Mouse (Mus musculus): Measurements from ENCODE around the gene Olfr613. TPM values are rescaled to one million over a fixed set of nuclear protein-coding genes. Genes with fewer than 3 reads are reported as not detected.

The Olfr613 gene
- polyA plus RNA-seq (2014; fragmentation: Illumina TruSeq; extraction: RNeasy Lipid Tissue Mini Kit (QIAGEN cat#74804); ENCODE audit: low read depth, low replicate concordance), result not detected

DNA sequence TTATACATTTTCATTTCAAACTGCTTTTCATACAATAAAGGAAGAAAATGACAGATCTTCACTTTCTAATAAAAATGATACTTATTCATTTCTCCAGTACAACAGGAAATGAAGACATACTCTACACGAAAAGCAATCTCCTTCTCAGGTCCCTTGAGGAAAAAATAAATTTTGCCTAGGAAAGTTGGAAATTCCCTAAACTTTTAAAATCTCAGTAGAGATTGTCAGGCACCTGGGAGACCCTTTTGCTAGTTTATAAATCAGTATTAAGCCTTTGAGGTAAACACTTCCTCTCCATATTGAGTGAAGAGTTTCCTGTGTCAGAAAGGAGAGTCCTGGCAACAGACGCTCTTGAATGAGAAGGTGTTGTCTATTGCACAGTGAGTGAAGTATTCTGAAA is at the start of gene Olfr613:
Olfr613 (plus strand) TSS at position 301 of the 400 bp plus-strand sequence.

DNA sequence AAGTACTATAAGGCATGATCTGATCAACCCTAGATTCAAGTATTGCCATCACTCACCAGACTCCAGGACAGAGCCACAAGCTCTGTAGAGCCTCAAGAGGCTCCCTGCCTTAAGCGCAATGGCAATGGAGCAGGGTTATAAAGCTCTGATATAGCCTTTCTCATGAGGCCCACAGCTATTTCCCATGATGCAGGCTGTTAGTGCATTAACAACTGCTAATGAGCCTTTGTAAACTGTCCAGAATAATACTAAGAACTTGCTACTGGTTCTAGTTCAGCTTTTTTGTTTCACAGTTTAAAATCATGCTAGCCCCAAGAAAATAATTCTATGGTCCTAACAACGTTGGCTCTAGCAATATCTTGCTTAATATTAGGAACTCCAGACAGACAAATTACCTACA is 35.9 kb upstream of the Olfr613 start, which contains the start of gene Olfr610:
Olfr610 (minus strand) TSS at position 101 of the 400 bp plus-strand sequence.

DNA sequence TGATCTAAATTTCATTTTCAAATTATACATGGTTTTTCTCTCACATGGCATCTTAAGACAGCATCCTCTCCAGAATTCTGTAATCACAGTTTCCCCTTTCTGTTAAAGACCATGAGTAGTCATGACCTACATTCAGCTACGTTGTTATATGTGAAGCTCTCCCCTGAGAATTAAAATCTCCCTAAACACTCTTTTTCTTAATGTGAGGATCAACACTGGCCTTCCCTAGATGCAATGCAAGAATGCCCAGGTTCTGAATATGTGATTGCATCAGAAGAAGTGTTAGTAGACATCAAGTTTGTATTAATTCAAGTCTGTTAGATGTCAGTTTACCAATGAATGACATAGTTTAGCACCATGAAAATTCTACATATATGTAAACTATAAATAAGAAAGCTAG is 27.1 kb upstream of the Olfr613 start, which contains the start of gene Olfr611:
Olfr611 (minus strand) TSS at position 101 of the 400 bp plus-strand sequence.

DNA sequence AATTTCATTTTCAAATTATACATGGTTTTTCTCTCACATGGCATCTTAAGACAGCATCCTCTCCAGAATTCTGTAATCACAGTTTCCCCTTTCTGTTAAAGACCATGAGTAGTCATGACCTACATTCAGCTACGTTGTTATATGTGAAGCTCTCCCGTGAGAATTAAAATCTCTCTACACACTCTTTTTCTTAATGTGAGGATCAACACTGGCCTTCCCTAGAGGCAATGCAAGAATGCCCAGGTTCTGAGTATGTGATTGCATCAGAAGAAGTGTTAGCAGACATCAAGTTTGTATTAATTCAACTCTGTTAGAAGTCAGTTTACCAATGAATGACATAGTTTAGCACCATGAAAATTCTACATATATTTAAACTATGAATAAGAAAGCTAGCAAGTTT is 5.3 kb upstream of the Olfr613 start, which contains the start of gene Olfr612:
Olfr612 (minus strand) TSS at position 101 of the 400 bp plus-strand sequence.

DNA sequence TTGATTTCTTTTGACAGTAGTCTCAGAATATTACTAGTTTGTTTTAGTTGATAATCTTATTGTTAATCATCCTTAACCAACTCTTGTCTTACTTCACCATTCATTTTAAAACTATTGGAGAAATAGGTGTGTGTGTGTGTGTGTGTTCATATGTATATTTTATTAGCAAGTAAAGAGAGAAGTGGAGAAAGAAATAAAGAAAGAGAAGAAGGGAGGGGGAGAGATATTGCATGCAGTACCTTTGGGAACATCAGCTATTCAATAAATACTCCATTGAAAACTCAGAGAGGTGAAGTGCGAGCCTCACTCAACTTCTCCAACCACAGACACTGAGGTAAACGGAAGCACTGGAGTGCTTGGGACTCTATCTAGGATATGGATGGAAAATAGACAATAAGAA is 7.9 kb downstream of the Olfr613 start, which contains the start of gene Olfr615:
Olfr615 (plus strand) TSS at position 301 of the 400 bp plus-strand sequence.

DNA sequence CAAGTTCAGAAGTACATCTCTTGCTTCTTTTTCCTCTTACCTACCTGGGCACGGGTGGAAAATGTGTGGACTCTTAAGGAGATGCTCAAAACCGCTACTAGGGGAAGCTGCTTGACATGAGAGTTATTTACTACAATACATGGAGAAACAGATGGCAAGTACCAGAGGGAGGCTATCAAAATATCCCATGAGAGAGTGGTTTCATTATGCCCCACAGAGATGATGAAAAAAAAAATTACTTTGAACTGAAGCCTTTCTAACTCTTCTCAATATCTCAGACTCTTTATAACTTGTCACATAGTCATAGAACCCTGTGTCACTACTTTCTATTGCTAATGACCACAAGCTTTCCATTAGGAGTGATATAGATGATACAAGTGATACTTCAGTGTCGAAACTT is 21.2 kb downstream of the Olfr613 start, which contains the start of gene Olfr616:
Olfr616 (minus strand) TSS at position 101 of the 400 bp plus-strand sequence.

DNA sequence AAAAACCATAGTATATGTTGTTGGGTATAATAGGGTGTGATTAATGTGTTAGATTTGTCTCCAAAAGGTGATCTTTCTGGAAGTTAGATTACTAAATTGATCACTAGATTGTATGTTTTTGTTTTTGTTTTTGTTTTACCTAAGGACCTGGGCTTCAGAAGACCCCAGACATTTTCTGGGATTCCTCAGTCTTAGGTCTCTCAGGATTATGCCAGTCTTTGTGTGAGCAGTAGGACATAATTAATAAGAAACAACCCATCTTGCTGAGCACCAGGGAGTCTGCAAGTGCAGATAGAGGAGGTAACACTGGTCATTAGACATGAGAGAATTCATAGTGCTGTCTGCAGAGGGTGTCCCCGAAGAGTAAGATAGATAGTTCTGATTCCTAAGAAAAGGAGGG is 24.9 kb downstream of the Olfr613 start, which contains the start of gene Olfr617:
Olfr617 (plus strand) TSS at position 301 of the 400 bp plus-strand sequence.

DNA sequence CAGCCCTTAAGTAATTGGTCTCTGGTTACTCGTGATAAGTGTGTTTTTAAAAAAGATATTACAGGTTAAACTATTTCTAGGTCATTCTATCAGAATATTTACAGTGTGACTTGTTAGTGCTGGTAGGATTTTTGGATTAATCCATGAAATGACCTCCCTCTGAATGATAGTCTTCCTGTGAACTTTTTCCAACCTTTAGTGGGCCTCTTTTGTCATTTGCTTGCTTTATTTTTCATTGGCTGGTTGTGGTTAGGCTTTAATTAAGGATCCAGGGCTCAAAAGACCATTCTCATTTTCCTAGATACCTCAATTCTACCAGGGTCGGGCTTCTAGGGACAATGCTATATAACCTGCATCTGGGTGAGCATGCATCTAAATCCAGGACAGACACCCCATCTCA is 41.9 kb downstream of the Olfr613 start, which contains the start of gene Olfr618:
Olfr618 (plus strand) TSS at position 301 of the 400 bp plus-strand sequence.

DNA sequence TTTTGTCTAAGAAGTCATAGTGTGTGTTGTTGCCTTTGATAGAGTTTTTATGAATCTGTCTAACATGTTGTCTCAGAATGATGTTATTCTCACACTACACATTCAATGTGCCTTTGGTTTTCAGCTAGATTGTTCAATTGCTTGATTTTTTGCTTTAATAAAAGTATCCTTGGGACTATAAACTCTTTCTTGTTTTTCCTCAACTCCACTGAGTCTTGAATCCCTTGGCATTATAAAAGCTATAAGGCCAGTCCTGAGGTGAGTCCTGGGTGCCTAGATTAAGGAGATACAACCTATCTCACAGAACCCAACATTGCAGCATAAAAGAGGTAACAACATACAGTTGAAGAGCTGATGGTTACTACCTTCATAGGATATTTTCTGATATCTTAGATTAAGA is 52.4 kb downstream of the Olfr613 start, which contains the start of gene Olfr619:
Olfr619 (plus strand) TSS at position 301 of the 400 bp plus-strand sequence.

Other genes with a start within 250 kb of the Olfr613 start
- not detected for gene Olfr596, start 242.4 kb upstream of the Olfr613 start, polyA plus RNA-seq (2014; fragmentation: Illumina TruSeq; extraction: RNeasy Lipid Tissue Mini Kit (QIAGEN cat#74804); ENCODE audit: low read depth, low replicate concordance)
- not detected for gene Olfr597, start 231.8 kb upstream of the Olfr613 start, polyA plus RNA-seq (2014; fragmentation: Illumina TruSeq; extraction: RNeasy Lipid Tissue Mini Kit (QIAGEN cat#74804); ENCODE audit: low read depth, low replicate concordance)
- not detected for gene Olfr598, start 224.5 kb upstream of the Olfr613 start, polyA plus RNA-seq (2014; fragmentation: Illumina TruSeq; extraction: RNeasy Lipid Tissue Mini Kit (QIAGEN cat#74804); ENCODE audit: low read depth, low replicate concordance)
- not detected for gene Olfr599, start 212.2 kb upstream of the Olfr613 start, polyA plus RNA-seq (2014; fragmentation: Illumina TruSeq; extraction: RNeasy Lipid Tissue Mini Kit (QIAGEN cat#74804); ENCODE audit: low read depth, low replicate concordance)
- not detected for gene Olfr600, start 198.4 kb upstream of the Olfr613 start, polyA plus RNA-seq (2014; fragmentation: Illumina TruSeq; extraction: RNeasy Lipid Tissue Mini Kit (QIAGEN cat#74804); ENCODE audit: low read depth, low replicate concordance)
- gene Olfr601, start 185.4 kb upstream of the Olfr613 start, polyA plus RNA-seq (2014; fragmentation: Illumina TruSeq; extraction: RNeasy Lipid Tissue Mini Kit (QIAGEN cat#74804); ENCODE audit: low read depth, low replicate concordance), result not detected
- gene Olfr603, start 161.9 kb upstream of the Olfr613 start, polyA plus RNA-seq (2014; fragmentation: Illumina TruSeq; extraction: RNeasy Lipid Tissue Mini Kit (QIAGEN cat#74804); ENCODE audit: low read depth, low replicate concordance), result not detected
- gene Usp17lc, start 133.0 kb upstream of the Olfr613 start, polyA plus RNA-seq (2014; fragmentation: Illumina TruSeq; extraction: RNeasy Lipid Tissue Mini Kit (QIAGEN cat#74804); ENCODE audit: low read depth, low replicate concordance), result not detected
- not detected for gene Olfr605, start 102.6 kb upstream of the Olfr613 start, polyA plus RNA-seq (2014; fragmentation: Illumina TruSeq; extraction: RNeasy Lipid Tissue Mini Kit (QIAGEN cat#74804); ENCODE audit: low read depth, low replicate concordance)
- not detected for gene Olfr606, start 99.0 kb upstream of the Olfr613 start, polyA plus RNA-seq (2014; fragmentation: Illumina TruSeq; extraction: RNeasy Lipid Tissue Mini Kit (QIAGEN cat#74804); ENCODE audit: low read depth, low replicate concordance)
- gene Olfr607, start 83.9 kb upstream of the Olfr613 start, polyA plus RNA-seq (2014; fragmentation: Illumina TruSeq; extraction: RNeasy Lipid Tissue Mini Kit (QIAGEN cat#74804); ENCODE audit: low read depth, low replicate concordance), result not detected
- not detected for gene Olfr608, start 78.2 kb upstream of the Olfr613 start, polyA plus RNA-seq (2014; fragmentation: Illumina TruSeq; extraction: RNeasy Lipid Tissue Mini Kit (QIAGEN cat#74804); ENCODE audit: low read depth, low replicate concordance)
- gene Olfr609, start 50.0 kb upstream of the Olfr613 start, polyA plus RNA-seq (2014; fragmentation: Illumina TruSeq; extraction: RNeasy Lipid Tissue Mini Kit (QIAGEN cat#74804); ENCODE audit: low read depth, low replicate concordance), result not detected
- not detected for gene Olfr610, start 36.0 kb upstream of the Olfr613 start, polyA plus RNA-seq (2014; fragmentation: Illumina TruSeq; extraction: RNeasy Lipid Tissue Mini Kit (QIAGEN cat#74804); ENCODE audit: low read depth, low replicate concordance)
- not detected for gene Olfr611, start 27.2 kb upstream of the Olfr613 start, polyA plus RNA-seq (2014; fragmentation: Illumina TruSeq; extraction: RNeasy Lipid Tissue Mini Kit (QIAGEN cat#74804); ENCODE audit: low read depth, low replicate concordance)
- not detected for gene Olfr612, start 5.4 kb upstream of the Olfr613 start, polyA plus RNA-seq (2014; fragmentation: Illumina TruSeq; extraction: RNeasy Lipid Tissue Mini Kit (QIAGEN cat#74804); ENCODE audit: low read depth, low replicate concordance)
- not detected for gene Olfr615, start 8.0 kb downstream of the Olfr613 start, polyA plus RNA-seq (2014; fragmentation: Illumina TruSeq; extraction: RNeasy Lipid Tissue Mini Kit (QIAGEN cat#74804); ENCODE audit: low read depth, low replicate concordance)
- not detected for gene Olfr616, start 21.1 kb downstream of the Olfr613 start, polyA plus RNA-seq (2014; fragmentation: Illumina TruSeq; extraction: RNeasy Lipid Tissue Mini Kit (QIAGEN cat#74804); ENCODE audit: low read depth, low replicate concordance)
- gene Olfr617, start 25.0 kb downstream of the Olfr613 start, polyA plus RNA-seq (2014; fragmentation: Illumina TruSeq; extraction: RNeasy Lipid Tissue Mini Kit (QIAGEN cat#74804); ENCODE audit: low read depth, low replicate concordance), result not detected
- gene Olfr618, start 42.0 kb downstream of the Olfr613 start, polyA plus RNA-seq (2014; fragmentation: Illumina TruSeq; extraction: RNeasy Lipid Tissue Mini Kit (QIAGEN cat#74804); ENCODE audit: low read depth, low replicate concordance), result not detected
- gene Olfr619, start 52.5 kb downstream of the Olfr613 start, polyA plus RNA-seq (2014; fragmentation: Illumina TruSeq; extraction: RNeasy Lipid Tissue Mini Kit (QIAGEN cat#74804); ENCODE audit: low read depth, low replicate concordance), result not detected
- gene Olfr620, start 64.5 kb downstream of the Olfr613 start, polyA plus RNA-seq (2014; fragmentation: Illumina TruSeq; extraction: RNeasy Lipid Tissue Mini Kit (QIAGEN cat#74804); ENCODE audit: low read depth, low replicate concordance), result not detected
- not detected for gene Olfr622, start 94.6 kb downstream of the Olfr613 start, polyA plus RNA-seq (2014; fragmentation: Illumina TruSeq; extraction: RNeasy Lipid Tissue Mini Kit (QIAGEN cat#74804); ENCODE audit: low read depth, low replicate concordance)
- not detected for gene Olfr623, start 115.6 kb downstream of the Olfr613 start, polyA plus RNA-seq (2014; fragmentation: Illumina TruSeq; extraction: RNeasy Lipid Tissue Mini Kit (QIAGEN cat#74804); ENCODE audit: low read depth, low replicate concordance)
- gene Olfr624, start 123.1 kb downstream of the Olfr613 start, polyA plus RNA-seq (2014; fragmentation: Illumina TruSeq; extraction: RNeasy Lipid Tissue Mini Kit (QIAGEN cat#74804); ENCODE audit: low read depth, low replicate concordance), result 0.11 TPM
- not detected for gene Olfr625-ps1, start 134.6 kb downstream of the Olfr613 start, polyA plus RNA-seq (2014; fragmentation: Illumina TruSeq; extraction: RNeasy Lipid Tissue Mini Kit (QIAGEN cat#74804); ENCODE audit: low read depth, low replicate concordance)
- gene Olfr243, start 166.6 kb downstream of the Olfr613 start, polyA plus RNA-seq (2014; fragmentation: Illumina TruSeq; extraction: RNeasy Lipid Tissue Mini Kit (QIAGEN cat#74804); ENCODE audit: low read depth, low replicate concordance), result not detected
- not detected for gene Olfr628, start 182.3 kb downstream of the Olfr613 start, polyA plus RNA-seq (2014; fragmentation: Illumina TruSeq; extraction: RNeasy Lipid Tissue Mini Kit (QIAGEN cat#74804); ENCODE audit: low read depth, low replicate concordance)
- gene Olfr629, start 196.9 kb downstream of the Olfr613 start, polyA plus RNA-seq (2014; fragmentation: Illumina TruSeq; extraction: RNeasy Lipid Tissue Mini Kit (QIAGEN cat#74804); ENCODE audit: low read depth, low replicate concordance), result not detected
- not detected for gene Olfr630, start 209.3 kb downstream of the Olfr613 start, polyA plus RNA-seq (2014; fragmentation: Illumina TruSeq; extraction: RNeasy Lipid Tissue Mini Kit (QIAGEN cat#74804); ENCODE audit: low read depth, low replicate concordance)
- gene Olfr69, start 223.5 kb downstream of the Olfr613 start, polyA plus RNA-seq (2014; fragmentation: Illumina TruSeq; extraction: RNeasy Lipid Tissue Mini Kit (QIAGEN cat#74804); ENCODE audit: low read depth, low replicate concordance), result not detected
- not detected for gene Olfr68, start 231.6 kb downstream of the Olfr613 start, polyA plus RNA-seq (2014; fragmentation: Illumina TruSeq; extraction: RNeasy Lipid Tissue Mini Kit (QIAGEN cat#74804); ENCODE audit: low read depth, low replicate concordance)
- gene Olfr67, start 243.7 kb downstream of the Olfr613 start, polyA plus RNA-seq (2014; fragmentation: Illumina TruSeq; extraction: RNeasy Lipid Tissue Mini Kit (QIAGEN cat#74804); ENCODE audit: low read depth, low replicate concordance), result not detected

All from adipose tissue, adult 10 weeks (tissue).